Mouse (Mus musculus) CH12.LX (cell line): ENCODE data around the gene Ang4. TPM values are rescaled to one million over a fixed set of nuclear protein-coding genes. Genes with fewer than 3 reads are reported as not detected.

Source experiments
- DNase-seq: peaks from one replicate; pipeline ENCODE4 v3.0.0-alpha.2; 2013; ENCODE audit errors: extremely low read depth
- H3K27ac ChIP-seq: 2 replicates; pipeline ENCODE4 v1.5.1; 2012; ENCODE audit warnings: low read depth, mild to moderate bottlenecking, control low read depth, moderate library complexity; ENCODE audit not compliant: insufficient read depth
- H3K27me3 ChIP-seq: replicated peaks from 2 replicates; pipeline ENCODE3; 2012; ENCODE audit warnings: inconsistent platforms
- H3K36me3 ChIP-seq, 2 experiments: replicated peaks in 1 of 2; 2 replicates each; pipeline versions ENCODE3 to v1.6.1; 2012; ENCODE audit warnings: inconsistent platforms in 1 of 2, low read length in 1 of 2, mild to moderate bottlenecking in 1 of 2, mixed read lengths in 1 of 2, moderate library complexity in 1 of 2; ENCODE audit not compliant: control insufficient read depth in 1 of 2, insufficient read depth in 1 of 2
- H3K4me1 ChIP-seq, 2 experiments: 2 replicates each; pipeline ENCODE4 v1.6.1; 2012; ENCODE audit warnings: inconsistent platforms in 1 of 2, moderate library complexity in 1 of 2; ENCODE audit not compliant: insufficient read depth in 2 of 2, control insufficient read depth in 1 of 2
- H3K4me2 ChIP-seq: 2 replicates; pipeline ENCODE4 v1.6.1; 2012; ENCODE audit warnings: low read depth, mild to moderate bottlenecking, control low read depth; ENCODE audit not compliant: poor library complexity, insufficient read depth, severe bottlenecking
- H3K4me3 ChIP-seq, 3 experiments: fragments of 150-350 bp in 1 of 3; sonication (generic) in 1 of 3; replicated peaks in 1 of 3; 2 replicates each; pipeline versions ENCODE3 to v1.5.1; 2011 to 2012; ENCODE audit warnings: low read depth in 2 of 3, low read length in 2 of 3, mild to moderate bottlenecking in 2 of 3, moderate library complexity in 2 of 3, control low read depth in 1 of 3, improper control_type of control experiment in 1 of 3, inconsistent platforms in 1 of 3, mixed read lengths in 1 of 3; ENCODE audit not compliant: poor library complexity in 1 of 3
- H3K79me2 ChIP-seq: replicated peaks from 2 replicates; pipeline ENCODE4 v1.6.1; 2012; ENCODE audit warnings: mild to moderate bottlenecking, moderate library complexity; ENCODE audit not compliant: control insufficient read depth, poor library complexity, insufficient read depth, severe bottlenecking; ENCODE audit errors: extremely low read depth
- H3K9ac ChIP-seq: 2 replicates; pipeline ENCODE4 v1.6.1; 2012; ENCODE audit warnings: low read depth, mild to moderate bottlenecking, control low read depth, moderate library complexity; ENCODE audit not compliant: insufficient read depth
- H3K9me3 ChIP-seq: replicated peaks from 2 replicates; pipeline ENCODE3; 2012; ENCODE audit warnings: low read length, inconsistent platforms, mixed read lengths
- CTCF ChIP-seq, 2 experiments: IDR thresholded peaks in 1 of 2; conservative IDR thresholded peaks in 1 of 2; 2 replicates each; pipeline ENCODE4 v1.5.1; 2011 to 2012; ENCODE audit warnings: low read depth in 2 of 2, low read length in 2 of 2, improper control_type of control experiment in 1 of 2, inconsistent platforms in 1 of 2, mild to moderate bottlenecking in 1 of 2, moderate library complexity in 1 of 2
- EP300 ChIP-seq: IDR thresholded peaks from 2 replicates; pipeline ENCODE4 v1.6.1; 2011; ENCODE audit warnings: low read length, improper control_type of control experiment
- ETS1 ChIP-seq: conservative IDR thresholded peaks from 2 replicates; pipeline ENCODE4 v1.6.1; 2012; ENCODE audit warnings: low read depth, mild to moderate bottlenecking, inconsistent platforms, low read length, improper control_type of control experiment, moderate library complexity
- JUND ChIP-seq: conservative IDR thresholded peaks from 2 replicates; pipeline ENCODE4 v1.6.1; 2011; ENCODE audit warnings: low read depth, low read length, improper control_type of control experiment
- KAT2A ChIP-seq: IDR thresholded peaks from 2 replicates; pipeline ENCODE4 v1.6.1; 2012; ENCODE audit warnings: low read length, improper control_type of control experiment, inconsistent platforms; ENCODE audit not compliant: insufficient replicate concordance
- MAZ ChIP-seq: IDR thresholded peaks from 2 replicates; pipeline ENCODE4 v1.6.1; 2012; ENCODE audit warnings: low read depth, mild to moderate bottlenecking, inconsistent platforms, low read length, improper control_type of control experiment, moderate library complexity
- MEF2A ChIP-seq: IDR thresholded peaks from 2 replicates; pipeline ENCODE4 v1.6.1; 2014; ENCODE audit warnings: low read depth, mild to moderate bottlenecking, inconsistent platforms, low read length, improper control_type of control experiment, borderline replicate concordance
- MYC ChIP-seq: IDR thresholded peaks from 2 replicates; pipeline ENCODE4 v1.6.1; 2011; ENCODE audit warnings: low read depth, mild to moderate bottlenecking, improper control_type of control experiment, low read length
- NELFE ChIP-seq: IDR thresholded peaks from 2 replicates; pipeline ENCODE4 v1.6.1; 2011; ENCODE audit warnings: low read depth, low read length, improper control_type of control experiment
- POLR2A ChIP-seq: IDR thresholded peaks from 2 replicates; pipeline ENCODE4 v1.6.1; 2011; ENCODE audit warnings: low read depth, mild to moderate bottlenecking, improper control_type of control experiment, low read length
- POLR2AphosphoS2 ChIP-seq: IDR thresholded peaks from 2 replicates; pipeline ENCODE4 v1.6.1; 2011; ENCODE audit warnings: low read depth, low read length, improper control_type of control experiment
- RCOR1 ChIP-seq: conservative IDR thresholded peaks from 2 replicates; pipeline ENCODE4 v1.6.1; 2012; ENCODE audit warnings: low read depth, mild to moderate bottlenecking, inconsistent platforms, low read length, improper control_type of control experiment
- SMC3 ChIP-seq: IDR thresholded peaks from 2 replicates; pipeline ENCODE4 v1.6.1; 2011; ENCODE audit warnings: low read depth, low read length, improper control_type of control experiment
- TCF12 ChIP-seq: IDR thresholded peaks from 2 replicates; pipeline ENCODE4 v1.6.1; 2014; ENCODE audit warnings: low read depth, mild to moderate bottlenecking, inconsistent platforms, low read length, improper control_type of control experiment
- UBTF ChIP-seq: IDR thresholded peaks from 2 replicates; pipeline ENCODE4 v1.6.1; 2012; ENCODE audit warnings: low read depth, mild to moderate bottlenecking, inconsistent platforms, low read length, improper control_type of control experiment, moderate library complexity
- ZC3H11A ChIP-seq: IDR thresholded peaks from 2 replicates; pipeline ENCODE4 v1.6.1; 2012; ENCODE audit warnings: low read depth, mild to moderate bottlenecking, inconsistent platforms, low read length, improper control_type of control experiment
- ZKSCAN1 ChIP-seq: IDR thresholded peaks from 2 replicates; pipeline ENCODE4 v1.6.1; 2012; ENCODE audit warnings: low read depth, inconsistent platforms, low read length, improper control_type of control experiment, borderline replicate concordance
- ZMIZ1 ChIP-seq: IDR thresholded peaks from 2 replicates; pipeline ENCODE4 v1.6.1; 2012; ENCODE audit warnings: low read depth, mild to moderate bottlenecking, inconsistent platforms, low read length, improper control_type of control experiment
- ZNF384 ChIP-seq: IDR thresholded peaks from 2 replicates; pipeline ENCODE4 v1.6.1; 2012; ENCODE audit warnings: low read depth, low read length, improper control_type of control experiment, inconsistent platforms
- dilution Hi-C: fragments of 300-500 bp; cut with MboI; formaldehyde crosslinking; loops from 2 replicates; pipeline ENCODE4 v1.14.3; 2020; ENCODE audit warnings: low sequenced_read_pairs; ENCODE audit not compliant: extremely low pct_unique_long_range_greater_than_20kb, extremely low pct_ligation_motif_present
- in situ Hi-C: fragments of 300-500 bp; cut with MboI; formaldehyde crosslinking; loops from 3 replicates; pipeline ENCODE4 v1.14.3; 2019; ENCODE audit warnings: low sequenced_read_pairs, low pct_ligation_motif_present, low pct_unique_long_range_greater_than_20kb, mixed read lengths
- polyA plus RNA-seq: library from polyadenylated mRNA; unstranded; fragments of >175 nt; gene quantifications from 2 replicates; pipeline ENCODE4 v1.2.1, GENCODE M21; 2012; ENCODE audit warnings: low read depth; ENCODE audit not compliant: insufficient read length
- total RNA-seq, 2 experiments: library from RNA; depleted of rRNA; stranded (reverse); fragments of 300-350 nt in 1 of 2; fragments of >200 nt in 1 of 2; gene quantifications; 2 replicates each; pipeline ENCODE4 v1.2.3; 2012 to 2014

Ang4 gene
- total and polyA plus RNA-seq, 3 experiments: not detected

- no peaks in the 10 kb centered on the region for H3K4me1 ChIP-seq
- H3K4me2 ChIP-seq: no peak overlapping the region
- no peak overlapping the region for H3K4me3 ChIP-seq
- H3K9ac ChIP-seq: no peak overlapping the region
- H3K79me2 ChIP-seq: no peaks in the 10 kb centered on the region
- in situ Hi-C loops (no loop called here), dilution Hi-C loops (no loop called here)
- TF ChIP-seq POLR2A (no peak), TCF12 (no peak), ZC3H11A (no peak), CTCF (conservative IDR thresholded peaks at IDR 0.05 in 1 of 2, IDR thresholded peaks at IDR 0.05 in 1 of 2; ENCODE audit: low read depth in 2 of 2, low read length in 2 of 2) (no peak), ZMIZ1 (no peak), JUND (no peak), MEF2A (no peak), ZKSCAN1 (no peak), KAT2A (no peak), RCOR1 (no peak), MAZ (no peak), MYC (no peak), UBTF (no peak), ETS1 (no peak), ZNF384 (no peak)
- DNase-seq: no peak
- no peaks in the 10 kb centered on the region for H3K27me3 ChIP-seq
- H3K9me3 ChIP-seq: no peaks in the 10 kb centered on the region
- H3K27ac ChIP-seq: no peak overlapping the region
- H3K36me3 ChIP-seq: no peaks in the 10 kb centered on the region
These were observed 5.6 kb upstream of the Ang4 start for GRCm38 (mm10) chr14:51778865-51779481.

- DNase-seq: no peak
- Histone ChIP-seq H3K9ac (no peak overlapping the region), H3K4me1 (no peaks in the 10 kb centered on the region), H3K4me2 (no peak overlapping the region), H3K4me3 (no peak overlapping the region), H3K79me2 (no peaks in the 10 kb centered on the region), H3K9me3 (no peaks in the 10 kb centered on the region), H3K27ac (no peak overlapping the region), H3K36me3 (no peaks in the 10 kb centered on the region), H3K27me3 (no peaks in the 10 kb centered on the region)
- TF ChIP-seq TCF12 (no peak), ZMIZ1 (no peak), NELFE (no peak), MEF2A (no peak), POLR2AphosphoS2 (no peak), EP300 (no peak), ETS1 (no peak), ZC3H11A (no peak), RCOR1 (no peak), SMC3 (no peak)
- dilution Hi-C loops (no loop called here), in situ Hi-C loops (no loop called here)
These were observed 4.4 kb upstream of the Ang4 start for GRCm38 (mm10) chr14:51777791-51778190.
